12 mouse cellular contexts compared by ENCODE assay signal in genomic region chrX:99148061-99148905, GRCm38 (mm10). TPM values are rescaled to one million over a fixed set of nuclear protein-coding genes. Genes with fewer than 3 reads are reported as not detected.
DNase-seq lines count a peak whose midpoint lies in the region; ATAC-seq and TF ChIP-seq lines count a peak whose summit lies in the region.
"Had no signal": no experiment of that assay in that cellular context is flagged by ENCODE, and none has a peak within 500 bp of the region (broad histone marks: within the 10 kb centered on the region; RNA-seq: fewer than 3 reads in every experiment).

No protein-coding gene starts in this region.

- peaks cover 26% of the 10 kb centered on the region for H3K4me1 ChIP-seq in liver, adult 2 months (ENCODE audit: control insufficient read depth, insufficient read depth, low read length)
- peaks cover 5% of the 10 kb centered on the region; the same call in 1 of the 2 replicates for H3K4me1 ChIP-seq in liver, postnatal 0 days (ENCODE audit: insufficient read depth)
- H3K4me1 ChIP-seq in forebrain, embryonic 13.5 days, result peaks cover 97% of the 10 kb centered on the region
- H3K4me1 ChIP-seq in intestine, postnatal 0 days (replicated peaks; ENCODE audit: control insufficient read depth, insufficient read depth, low read length), result no peaks in the 10 kb centered on the region; the same call in 1 of the 2 replicates

- TF ChIP-seq POLR2A in liver, adult 2 months (IDR thresholded peaks at IDR 0.05; ENCODE audit: extremely low read depth, insufficient read depth, low read length), result no peak

- H3K36me3 ChIP-seq in liver, adult 2 months (ENCODE audit: control insufficient read depth, insufficient read depth, low read length), result no peaks in the 10 kb centered on the region
- H3K36me3 ChIP-seq in liver, postnatal 0 days (replicated peaks; ENCODE audit: insufficient read depth, low read length), result no peaks in the 10 kb centered on the region
- peaks cover 56% of the 10 kb centered on the region for H3K36me3 ChIP-seq in forebrain, embryonic 13.5 days (ENCODE audit: poor library complexity, severe bottlenecking)
- peaks cover 6% of the 10 kb centered on the region; the same call in 1 of the 2 replicates for H3K36me3 ChIP-seq in intestine, postnatal 0 days (ENCODE audit: control insufficient read depth, insufficient read depth)

- peak overlapping the region; percentile 68 for H3K27ac ChIP-seq in liver, adult 2 months (replicated peaks; ENCODE audit: insufficient read depth, low read depth, low read length)
- H3K27ac ChIP-seq in liver, postnatal 0 days (ENCODE audit: low read depth), result no peak overlapping the region
- H3K27ac ChIP-seq in forebrain, embryonic 13.5 days, result peak overlapping the region; percentile 91
- H3K27ac ChIP-seq in intestine, postnatal 0 days (ENCODE audit: low read depth, low read length), result peak overlapping the region; percentile 54; the same call in 1 of the 2 replicates
- H3K27ac ChIP-seq: layer of hippocampus, adult 2 months; liver, embryonic 12.5 days had no signal

- no peak for TF ChIP-seq EP300 in liver, postnatal 0 days (IDR thresholded peaks at IDR 0.05; ENCODE audit: low read depth)

- no peaks in the 10 kb centered on the region for H3K9me3 ChIP-seq in liver, postnatal 0 days (ENCODE audit: low read length)
- no peaks in the 10 kb centered on the region for H3K9me3 ChIP-seq in forebrain, embryonic 13.5 days (replicated peaks)
- no peaks in the 10 kb centered on the region for H3K9me3 ChIP-seq in intestine, postnatal 0 days (ENCODE audit: control insufficient read depth)
- H3K9me3 ChIP-seq: heart, embryonic 12.5 days; liver, embryonic 12.5 days had no signal

- no peaks in the 10 kb centered on the region for H3K27me3 ChIP-seq in liver, adult 2 months (ENCODE audit: control insufficient read depth, insufficient read depth, low read length)
- no peaks in the 10 kb centered on the region for H3K27me3 ChIP-seq in liver, postnatal 0 days (ENCODE audit: insufficient read depth, low read length)
- no peaks in the 10 kb centered on the region for H3K27me3 ChIP-seq in forebrain, embryonic 13.5 days
- no peaks in the 10 kb centered on the region for H3K27me3 ChIP-seq in intestine, postnatal 0 days (replicated peaks; ENCODE audit: control insufficient read depth, insufficient read depth, low read length)

- no peak overlapping the region for H3K9ac ChIP-seq in liver, adult 2 months (ENCODE audit: low read depth, low read length)
- H3K9ac ChIP-seq in liver, postnatal 0 days (replicated peaks), result no peak overlapping the region
- peak overlapping the region; percentile 21; the same call in 1 of the 2 replicates for H3K9ac ChIP-seq in forebrain, embryonic 13.5 days
- no peak overlapping the region for H3K9ac ChIP-seq in intestine, postnatal 0 days (ENCODE audit: low read depth, low read length)
- H3K9ac ChIP-seq: heart, embryonic 12.5 days; liver, embryonic 12.5 days had no signal

- no peak for TF ChIP-seq CTCF in liver, adult 2 months (IDR thresholded peaks at IDR 0.05; ENCODE audit: low read depth, low read length)
- TF ChIP-seq CTCF in liver, postnatal 0 days (IDR thresholded peaks at IDR 0.05; ENCODE audit: low read depth), result no peak
- TF ChIP-seq CTCF in intestine, postnatal 0 days (IDR thresholded peaks at IDR 0.05; ENCODE audit: low read depth), result no peak

- H3K4me2 ChIP-seq in liver, postnatal 0 days (ENCODE audit: low read depth, low read length), result no peak overlapping the region
- peak overlapping the region; percentile 89 for H3K4me2 ChIP-seq in forebrain, embryonic 13.5 days
- H3K4me2 ChIP-seq in intestine, postnatal 0 days (replicated peaks; ENCODE audit: low read depth), result no peak overlapping the region
- H3K4me2 ChIP-seq: heart, embryonic 12.5 days; liver, embryonic 12.5 days had no signal

- DNase-seq in liver, adult 2 months (ENCODE audit: extremely low read depth, low read depth, low spot score), result peak; percentile 46
- DNase-seq in liver, postnatal 0 days, result no peak
- DNase-seq in urinary bladder, postnatal 4 days (ENCODE audit: low spot score in 2 of 2), result no peak
- no peak for DNase-seq in layer of hippocampus, postnatal 36 days
- no peak for DNase-seq in layer of hippocampus, adult 11-12 months (ENCODE audit: low spot score)
- DNase-seq: cerebellum, adult 9-11 months had no signal

- H3K4me3 ChIP-seq in liver, adult 2 months (ENCODE audit: insufficient read depth, low read depth, low read length), result no peak overlapping the region
- H3K4me3 ChIP-seq in liver, postnatal 0 days (ENCODE audit: low read depth, low read length), result no peak overlapping the region
- H3K4me3 ChIP-seq in forebrain, embryonic 13.5 days, result no peak overlapping the region
- no peak overlapping the region for H3K4me3 ChIP-seq in intestine, postnatal 0 days (ENCODE audit: low read depth, low read length)
- H3K4me3 ChIP-seq: heart, embryonic 12.5 days; layer of hippocampus, adult 2 months; liver, embryonic 12.5 days had no signal

- ATAC-seq in liver, postnatal 0 days, result no peak
- peak; percentile 55 for ATAC-seq in forebrain, embryonic 13.5 days
- ATAC-seq in intestine, postnatal 0 days, result peak; percentile 57
- 0 out of 2 replicates have a peak, but pooled peaks have one; percentile 13 for ATAC-seq in megakaryocyte progenitor cell, adult 5-6 weeks (replicated peaks; ENCODE audit: poor library complexity)
- ATAC-seq: liver, embryonic 12.5 days had no signal

- WGBS in liver, adult 2 months, result 45% methylated on average over 11 of the region's 11 CpGs
- 56% methylated on average over 9 of the region's 11 CpGs for WGBS in liver, postnatal 0 days (ENCODE audit: insufficient replicate concordance)
- WGBS in forebrain, embryonic 13.5 days, result 49% methylated on average over 8 of the region's 11 CpGs
- 36% methylated on average over 11 of the region's 11 CpGs for WGBS in intestine, postnatal 0 days

- no peaks in the 10 kb centered on the region for H3K79me2 ChIP-seq in liver, adult 2 months (ENCODE audit: control insufficient read depth, insufficient read depth, low read length)

RNA-seq across cellular contexts. Expression of gene Efnb1, which starts 12.4 kb away (rescaled TPM):
- 4.9 and 5.4 TPM in 2 replicates for total RNA-seq in liver, adult 2 months (2014; rRNA removed)
- 12.4 TPM in 2 replicates for polyA plus RNA-seq in liver, adult 2 months (2012; rRNA removed)
- 4.9 and 6.5 TPM in 2 replicates for polyA plus RNA-seq in liver, postnatal 0 days (2015; fragmentation: Nextera tagmentation; extraction: Ambion mirVana)
- polyA plus RNA-seq in forebrain, embryonic 13.5 days (2015; fragmentation: Nextera tagmentation; extraction: Ambion mirVana), result 67.6 and 71.9 TPM in 2 replicates
- 12.5 and 13.0 TPM in 2 replicates for polyA plus RNA-seq in intestine, postnatal 0 days (2015; fragmentation: Nextera tagmentation; extraction: Ambion mirVana)
- total RNA-seq in megakaryocyte progenitor cell, adult 5-6 weeks (2015), result 1.0 and 1.2 TPM in 2 replicates
- 0.98 and 1.00 TPM in 2 replicates for total RNA-seq in megakaryocyte progenitor cell, adult 5-6 weeks (2017)
- 10 to 100 TPM; 13.1 to 15.2 TPM for total RNA-seq in layer of hippocampus, postnatal 36 days (2021)
